Mouse (Mus musculus) hindbrain, postnatal 0 days (tissue): Measurements from ENCODE around the gene Clybl. TPM values are rescaled to one million over a fixed set of nuclear protein-coding genes. Genes with fewer than 3 reads are reported as not detected.

Experiments
- ATAC-seq: fragments of 200-750 bp; cut with Nextera tagmentation; 2 replicates; pipeline ENCODE4 v1.8.0; 2017; ENCODE audit warnings: mild to moderate bottlenecking, moderate TSS enrichment, moderate library complexity
- DNase-seq: peaks from one replicate; pipeline ENCODE4 v3.0.0-alpha.2; 2015; ENCODE audit warnings: low spot score
- H3K27ac ChIP-seq: fragments of 300-500 bp; sonication (generic); 2 replicates; pipeline ENCODE4 v1.5.1; 2014; ENCODE audit warnings: mild to moderate bottlenecking
- H3K27me3 ChIP-seq: fragments of 300-500 bp; sonication (generic); 2 replicates; pipeline ENCODE4 v1.6.1; 2014; ENCODE audit warnings: low read length, mixed read lengths; ENCODE audit not compliant: insufficient read depth
- H3K36me3 ChIP-seq: fragments of 300-500 bp; sonication (generic); 2 replicates; pipeline ENCODE4 v1.6.1; 2014; ENCODE audit warnings: low read length, mixed read lengths; ENCODE audit not compliant: insufficient read depth
- H3K4me1 ChIP-seq: fragments of 300-500 bp; sonication (generic); 2 replicates; pipeline ENCODE4 v1.6.1; 2014; ENCODE audit warnings: antibody characterized with exemption, low read length, mixed read lengths; ENCODE audit not compliant: insufficient read depth
- H3K4me2 ChIP-seq: fragments of 300-500 bp; sonication (generic); 2 replicates; pipeline ENCODE4 v1.6.1; 2014; ENCODE audit warnings: low read depth, mild to moderate bottlenecking, low read length, moderate library complexity, mixed read lengths
- H3K4me3 ChIP-seq: fragments of 300-500 bp; sonication (generic); 2 replicates; pipeline ENCODE4 v1.5.1; 2014; ENCODE audit warnings: low read length
- H3K9ac ChIP-seq: fragments of 300-500 bp; sonication (generic); replicated peaks from 2 replicates; pipeline ENCODE4 v1.6.1; 2014; ENCODE audit warnings: mild to moderate bottlenecking, low read length, moderate library complexity, mixed read lengths
- H3K9me3 ChIP-seq: fragments of 300-500 bp; sonication (generic); 2 replicates; pipeline ENCODE4 v1.6.1; 2016; ENCODE audit warnings: low read length, mixed read lengths
- CTCF ChIP-seq: IDR thresholded peaks from 2 replicates; pipeline ENCODE4 v1.5.1; 2016; ENCODE audit warnings: antibody characterized with exemption, control low read depth, low read depth
- WGBS: fragments of 180-500 bp; shearing (Covaris S2); extraction: QIAGEN DNeasy Blood & Tissue Kit; methylation state at CpG from one replicate; pipeline ENCODE4 v1.1.7; 2014; 5-methylcytosine and 5-hydroxymethylcytosine counted together
- polyA plus RNA-seq: library from polyadenylated mRNA; unstranded; fragments of >200 nt; fragmentation: Nextera tagmentation; extraction: Ambion mirVana; gene quantifications from 2 replicates; pipeline ENCODE4 v1.2.1, GENCODE M21; 2015
- total RNA-seq: library from RNA; depleted of rRNA; stranded (reverse); fragments of >200 nt; gene quantifications from 2 replicates; pipeline ENCODE4 v1.2.3, GENCODE M21; 2014

Gene Clybl
- total and polyA plus RNA-seq, 2 experiments from 2014 or later = 13.3 to 26.7 TPM

GRCm38 (mm10) chr14:122255562-122256260, 74.2 kb downstream of the Clybl start:
- H3K9me3 ChIP-seq = no peaks in the 10 kb centered on the region
- H3K36me3 ChIP-seq = no peaks in the 10 kb centered on the region
- H3K9ac ChIP-seq = 0 out of 2 replicates have a peak overlapping the region, but pooled peaks have one; percentile 10
- TF ChIP-seq CTCF = no peak
- 0 out of 2 replicates have a peak overlapping the region, but pooled peaks have one; percentile 45 for H3K27ac ChIP-seq
- peak overlapping the region; percentile 40 for H3K4me2 ChIP-seq
- H3K4me1 ChIP-seq = no peaks in the 10 kb centered on the region
- WGBS = 8% methylated on average over 21 of the region's 21 CpGs
- no peak for DNase-seq
- H3K27me3 ChIP-seq = no peaks in the 10 kb centered on the region; the same call in 1 of the 2 replicates
- H3K4me3 ChIP-seq = 0 out of 2 replicates have a peak overlapping the region, but pooled peaks have one; percentile 2
- ATAC-seq = 0 out of 2 replicates have a peak, but pooled peaks have one; percentile 21

- 20% methylated on average over 8 of the region's 8 CpGs for WGBS
- H3K27me3 ChIP-seq = no peaks in the 10 kb centered on the region; the same call in 1 of the 2 replicates
- H3K9ac ChIP-seq = no peak overlapping the region
- H3K4me3 ChIP-seq = 0 out of 2 replicates have a peak overlapping the region, but pooled peaks have one; percentile 2
- ATAC-seq = 0 out of 2 replicates have a peak, but pooled peaks have one; percentile 38
- peak overlapping the region; percentile 40 for H3K4me2 ChIP-seq
- H3K27ac ChIP-seq = 0 out of 2 replicates have a peak overlapping the region, but pooled peaks have one; percentile 45
- H3K4me1 ChIP-seq = no peaks in the 10 kb centered on the region
- H3K9me3 ChIP-seq = no peaks in the 10 kb centered on the region
- TF ChIP-seq CTCF = no peak
- no peaks in the 10 kb centered on the region for H3K36me3 ChIP-seq
- DNase-seq = peak; percentile 57
Measured at GRCm38 (mm10) chr14:122256261-122256634, 74.7 kb downstream of the Clybl start.

- no peaks in the 10 kb centered on the region for H3K4me1 ChIP-seq
- H3K4me3 ChIP-seq = no peak overlapping the region
- no peak overlapping the region for H3K4me2 ChIP-seq
- no peak overlapping the region for H3K27ac ChIP-seq
- no peaks in the 10 kb centered on the region; the same call in 1 of the 2 replicates for H3K27me3 ChIP-seq
- no peaks in the 10 kb centered on the region for H3K9me3 ChIP-seq
- no peaks in the 10 kb centered on the region for H3K36me3 ChIP-seq
- WGBS = 27% methylated on average over 5 of the region's 5 CpGs
- no peak overlapping the region for H3K9ac ChIP-seq
- ATAC-seq (no peak), DNase-seq (no peak)
- no peak for TF ChIP-seq CTCF
Measured at GRCm38 (mm10) chr14:122258297-122258696, 76.8 kb downstream of the Clybl start.

- H3K9ac ChIP-seq = no peak overlapping the region
- H3K27me3 ChIP-seq = no peaks in the 10 kb centered on the region; the same call in 1 of the 2 replicates
- H3K9me3 ChIP-seq = no peaks in the 10 kb centered on the region
- H3K4me2 ChIP-seq = no peak overlapping the region
- WGBS = 88% methylated on average over 1 of the region's 1 CpGs
- ATAC-seq (no peak), DNase-seq (no peak)
- H3K27ac ChIP-seq = no peak overlapping the region
- H3K4me1 ChIP-seq = no peaks in the 10 kb centered on the region
- TF ChIP-seq CTCF = no peak
- H3K36me3 ChIP-seq = no peaks in the 10 kb centered on the region
- H3K4me3 ChIP-seq = no peak overlapping the region
Measured at GRCm38 (mm10) chr14:122261250-122261649, 79.7 kb downstream of the Clybl start.

GRCm38 (mm10) chr14:122262851-122263659, 81.6 kb downstream of the Clybl start:
- no peaks in the 10 kb centered on the region for H3K4me1 ChIP-seq
- 47% methylated on average over 16 of the region's 16 CpGs for WGBS
- no peak overlapping the region for H3K9ac ChIP-seq
- H3K4me3 ChIP-seq = no peak overlapping the region
- no peak for TF ChIP-seq CTCF
- no peak overlapping the region for H3K27ac ChIP-seq
- no peak for DNase-seq
- H3K4me2 ChIP-seq = no peak overlapping the region
- no peak for ATAC-seq
- no peaks in the 10 kb centered on the region; the same call in 1 of the 2 replicates for H3K27me3 ChIP-seq
- no peaks in the 10 kb centered on the region for H3K36me3 ChIP-seq
- no peaks in the 10 kb centered on the region for H3K9me3 ChIP-seq

- no peak for ATAC-seq
- no peak overlapping the region for H3K4me3 ChIP-seq
- TF ChIP-seq CTCF = no peak
- DNase-seq = no peak
- H3K27ac ChIP-seq = no peak overlapping the region
- no peaks in the 10 kb centered on the region for H3K4me1 ChIP-seq
- no peak overlapping the region for H3K9ac ChIP-seq
- 80% methylated on average over 7 of the region's 7 CpGs for WGBS
- no peak overlapping the region for H3K4me2 ChIP-seq
- H3K27me3 ChIP-seq = no peaks in the 10 kb centered on the region
- no peaks in the 10 kb centered on the region for H3K36me3 ChIP-seq
- no peaks in the 10 kb centered on the region for H3K9me3 ChIP-seq
Measured at GRCm38 (mm10) chr14:122265214-122265613, 83.7 kb downstream of the Clybl start.
